Mouse (Mus musculus): ENCODE measurements at regions not wholly inside any gene's neighbourhood (a gene's known extent, or its start where the extent isn't known, plus 50 kb on each side); places are given as distances from the start of the nearest gene placed in this dataset.

DNA sequence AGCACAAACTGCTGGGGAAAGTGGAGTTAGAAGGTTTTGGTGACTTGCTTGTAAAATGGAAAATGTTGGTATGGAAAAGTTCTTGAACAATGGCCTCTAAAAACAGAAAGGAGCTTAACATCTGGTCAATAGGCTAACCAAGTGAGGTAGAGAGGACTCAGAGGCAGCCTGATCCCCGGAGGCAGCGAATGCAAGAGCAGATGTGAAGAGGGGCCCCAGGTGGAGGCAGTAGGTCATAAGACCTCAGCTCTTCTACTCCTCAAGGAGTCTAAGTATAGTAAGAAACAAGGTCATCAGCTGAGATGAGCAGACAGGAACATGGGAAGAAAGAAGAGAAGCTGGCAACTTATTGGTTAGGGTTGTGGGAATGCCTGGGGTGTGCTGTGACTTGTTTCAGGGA lies 493.5 kb upstream of the Gm10131 start:
- no peak for TF ChIP-seq CTCF (conservative IDR thresholded peaks at IDR 0.05; ENCODE audit: low read length)
- TF ChIP-seq NANOG (IDR thresholded peaks at IDR 0.05; ENCODE audit: borderline replicate concordance, low read length) = no peak
- no peak for TF ChIP-seq POU5F1 (IDR thresholded peaks at IDR 0.05; ENCODE audit: borderline replicate concordance, low read length)

Data from E14TG2a.4 (cell line).